Mouse (Mus musculus) kidney, adult 2 months (tissue): ENCODE data around the gene Eya2.

Experiments used
- CTCF ChIP-seq: fragments of 200-500 bp; conservative IDR thresholded peaks from 2 replicates; pipeline ENCODE4 v1.5.1; 2011; ENCODE audit warnings: low read depth, mild to moderate bottlenecking, control low read depth, low read length, moderate library complexity, mixed read lengths; ENCODE audit not compliant: insufficient read depth, insufficient read length
- POLR2A ChIP-seq: fragments of 200-500 bp; IDR thresholded peaks from one replicate; pipeline ENCODE4 v1.6.1; 2011; ENCODE audit warnings: low read depth, low read length, control low read depth

- TF ChIP-seq CTCF (no peak), POLR2A (no peak)
These were observed 27.0 kb upstream of the Eya2 start for GRCm38 (mm10) chr2:165567820-165568219.
